Mouse (Mus musculus) cortical plate, adult 2 months (tissue): ENCODE measurements around the gene Zbtb38. TPM values are rescaled to one million over a fixed set of nuclear protein-coding genes. Genes with fewer than 3 reads are reported as not detected.
"Not testable (repeated sequence)": the region's sequence is repeated elsewhere in the genome, so short reads cannot be mapped to it uniquely, and the experiment has no call there.

Experiments
- H3K27ac ChIP-seq: fragments of 200-500 bp; 2 replicates; pipeline ENCODE4 v1.5.1; 2012; ENCODE audit warnings: low read length, control low read depth, inconsistent platforms; ENCODE audit not compliant: insufficient read depth
- H3K4me1 ChIP-seq: fragments of 200-500 bp; 2 replicates; pipeline ENCODE4 v1.6.1; 2011; ENCODE audit warnings: low read length; ENCODE audit not compliant: control insufficient read depth, insufficient read depth
- H3K4me3 ChIP-seq: fragments of 200-500 bp; 2 replicates; pipeline ENCODE4 v1.5.1; 2011; ENCODE audit warnings: mild to moderate bottlenecking, low read length, control low read depth; ENCODE audit not compliant: insufficient read depth
- CTCF ChIP-seq: fragments of 200-500 bp; IDR thresholded peaks from 2 replicates; pipeline ENCODE4 v1.5.1; 2011; ENCODE audit warnings: mild to moderate bottlenecking, control low read depth, low read length; ENCODE audit not compliant: insufficient read depth; ENCODE audit errors: extremely low read depth
- POLR2A ChIP-seq: fragments of 200-500 bp; IDR thresholded peaks from 2 replicates; pipeline ENCODE4 v1.6.1; 2011; ENCODE audit warnings: mild to moderate bottlenecking, low read length, control low read depth; ENCODE audit not compliant: insufficient read depth; ENCODE audit errors: extremely low read depth
- polyA plus RNA-seq: library from polyadenylated mRNA; depleted of rRNA; stranded (reverse); fragments of >200 nt; gene quantifications from 2 replicates; pipeline ENCODE4 v1.2.3, GENCODE M21; 2012

The Zbtb38 gene
- polyA plus RNA-seq, 1 experiment: 19.1 TPM

DNA sequence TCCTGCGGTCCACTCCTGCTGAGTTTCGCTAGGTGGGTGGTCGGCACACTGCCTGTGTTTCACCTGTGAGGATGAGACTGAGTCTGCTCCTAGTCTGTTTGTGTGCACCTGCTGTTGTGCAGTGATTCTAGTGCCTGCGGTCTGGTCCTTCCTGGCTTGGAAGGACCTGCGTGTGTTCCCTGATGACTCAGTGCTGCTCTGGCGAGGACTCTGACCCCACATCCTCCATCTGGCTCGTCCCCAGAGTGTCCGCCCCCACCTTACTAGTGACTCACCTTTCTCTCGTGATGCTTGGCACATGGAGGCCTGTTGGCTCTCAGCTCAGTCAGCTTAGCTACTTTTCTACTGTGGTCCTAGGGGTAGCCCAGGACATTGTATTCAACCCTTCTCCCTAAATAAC is 102.7 kb downstream of the Zbtb38 start:
- Histone ChIP-seq H3K4me1 (0 out of 2 replicates have a peak, but pooled peaks cover 2% of the 10 kb centered on the region), H3K4me3 (no peak overlapping the region), H3K27ac (no peak overlapping the region)
- no peak for TF ChIP-seq POLR2A
- TF ChIP-seq CTCF: no peak

DNA sequence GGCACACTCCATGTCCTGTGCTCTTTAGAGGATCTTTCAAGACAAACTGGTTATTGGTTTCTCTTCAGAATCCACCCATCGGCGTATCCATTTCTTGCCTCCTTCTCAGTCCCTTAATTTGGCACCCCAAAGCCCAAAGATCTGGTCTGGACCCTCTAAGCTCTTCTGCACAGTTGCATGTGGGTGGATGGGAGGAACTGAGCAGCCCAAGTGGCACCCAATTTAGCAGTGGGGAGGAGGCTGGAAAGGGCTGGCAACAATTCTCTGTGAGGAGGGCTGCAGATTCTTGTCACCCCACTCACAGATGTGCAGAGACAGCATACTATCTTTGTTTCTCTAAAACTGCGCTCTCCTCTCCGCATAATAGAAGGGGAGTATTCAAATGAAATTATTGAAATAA is 103.3 kb downstream of the Zbtb38 start:
- 0 out of 2 replicates have a peak, but pooled peaks cover 2% of the 10 kb centered on the region for H3K4me1 ChIP-seq
- no peak overlapping the region for H3K4me3 ChIP-seq
- no peak overlapping the region for H3K27ac ChIP-seq
- TF ChIP-seq CTCF: no peak
- no peak for TF ChIP-seq POLR2A

DNA sequence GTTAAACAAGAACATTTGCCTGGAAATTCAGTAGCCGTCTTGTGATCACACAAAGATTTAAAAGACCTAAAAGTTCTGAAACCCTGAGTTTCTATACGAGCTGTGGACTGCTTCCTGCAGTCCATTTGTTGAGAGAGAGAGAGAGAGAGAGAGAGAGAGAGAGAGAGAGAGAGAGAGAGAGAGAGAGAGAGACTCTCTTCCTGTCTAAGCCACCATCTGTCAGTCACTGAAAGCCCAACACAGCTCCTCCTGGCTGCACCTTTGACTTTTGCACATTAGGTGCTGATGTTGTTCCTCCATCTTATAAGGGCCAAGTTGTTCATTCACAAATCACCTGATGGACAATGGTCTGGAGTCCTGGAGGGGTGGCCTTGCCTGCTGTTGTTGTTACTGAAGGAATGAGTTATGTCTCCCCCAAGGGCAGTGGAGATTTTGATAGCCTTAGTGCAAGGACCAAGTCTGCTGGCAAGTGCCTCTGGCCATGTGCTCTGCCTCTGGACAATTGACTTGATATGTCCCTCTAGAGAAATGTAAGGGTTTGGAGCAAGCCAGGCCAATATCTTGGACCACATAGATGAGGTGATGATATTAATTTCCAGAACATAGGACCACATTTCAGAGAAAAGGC is 105.8 kb downstream of the Zbtb38 start:
- H3K27ac ChIP-seq: no peak overlapping the region
- no peak for TF ChIP-seq CTCF
- no peak for TF ChIP-seq POLR2A

DNA sequence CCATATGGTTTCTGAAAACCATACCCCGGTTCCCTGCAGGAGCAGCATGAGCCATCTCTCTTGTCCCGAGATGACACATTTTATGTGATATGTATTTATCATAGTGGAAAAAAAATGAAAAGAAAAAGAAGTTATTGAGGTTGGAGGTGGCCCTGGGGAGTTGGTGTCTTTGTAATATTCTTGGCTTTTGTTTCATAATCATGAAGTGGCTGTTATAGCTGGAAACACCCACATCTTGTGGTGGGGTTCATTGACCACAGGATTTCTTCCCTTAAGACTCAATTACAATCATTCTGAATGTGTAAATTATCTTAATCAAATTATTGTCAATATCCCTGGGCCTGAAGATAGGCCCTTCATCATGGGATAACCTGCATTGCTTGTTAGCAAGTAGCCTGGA is 107.8 kb downstream of the Zbtb38 start:
- Histone ChIP-seq H3K4me1 (no peaks in the 10 kb centered on the region), H3K27ac (no peak overlapping the region), H3K4me3 (no peak overlapping the region)
- TF ChIP-seq CTCF: no peak
- no peak for TF ChIP-seq POLR2A

More for the DNA sequence above, 105.8 kb downstream of the Zbtb38 start:
- Histone ChIP-seq H3K4me1 (0 out of 2 replicates have a peak, but pooled peaks cover 2% of the 10 kb centered on the region), H3K4me3 (no peak overlapping the region)

DNA sequence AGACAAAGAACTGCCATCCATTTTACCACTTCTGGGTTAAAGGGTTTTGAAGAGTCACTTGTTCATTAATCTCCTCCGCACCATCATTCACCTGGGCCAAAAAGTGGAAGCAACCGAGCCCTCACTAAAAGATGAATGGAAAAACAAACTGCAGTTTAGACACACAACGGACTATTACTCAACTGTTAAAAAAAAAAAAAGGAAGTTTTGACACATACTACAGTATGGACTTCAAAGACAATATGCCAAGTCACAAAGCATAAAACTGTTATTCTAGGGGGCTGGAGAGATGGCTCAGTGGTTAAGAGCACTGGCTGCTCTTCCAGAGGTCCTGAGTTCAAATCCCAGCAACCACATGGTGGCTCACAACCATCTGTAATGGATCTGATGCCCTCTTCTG is 108.6 kb downstream of the Zbtb38 start:
- not testable (repeated sequence) for H3K4me1 ChIP-seq, H3K27ac ChIP-seq, H3K4me3 ChIP-seq

DNA sequence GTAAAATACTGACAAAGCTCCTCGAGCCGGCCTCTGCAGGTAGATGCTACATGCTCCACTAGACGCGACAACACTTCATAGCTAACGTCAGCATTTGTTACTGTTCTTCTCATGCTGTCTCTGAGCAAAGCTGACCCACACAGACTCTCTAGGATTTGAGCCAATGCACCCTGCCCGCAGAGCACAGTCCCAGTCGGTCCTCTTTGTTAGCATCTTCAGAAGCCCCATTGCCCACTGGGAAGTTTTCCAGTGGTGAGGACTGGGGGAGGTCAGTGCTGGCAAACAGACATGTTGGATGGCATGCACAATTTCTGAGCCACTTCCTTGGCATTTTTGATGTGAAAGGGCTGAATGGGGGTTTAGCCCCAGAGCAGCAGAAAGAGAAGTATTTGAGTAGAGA is 113.2 kb downstream of the Zbtb38 start:
- H3K27ac ChIP-seq: no peak overlapping the region
- TF ChIP-seq CTCF: no peak

DNA sequence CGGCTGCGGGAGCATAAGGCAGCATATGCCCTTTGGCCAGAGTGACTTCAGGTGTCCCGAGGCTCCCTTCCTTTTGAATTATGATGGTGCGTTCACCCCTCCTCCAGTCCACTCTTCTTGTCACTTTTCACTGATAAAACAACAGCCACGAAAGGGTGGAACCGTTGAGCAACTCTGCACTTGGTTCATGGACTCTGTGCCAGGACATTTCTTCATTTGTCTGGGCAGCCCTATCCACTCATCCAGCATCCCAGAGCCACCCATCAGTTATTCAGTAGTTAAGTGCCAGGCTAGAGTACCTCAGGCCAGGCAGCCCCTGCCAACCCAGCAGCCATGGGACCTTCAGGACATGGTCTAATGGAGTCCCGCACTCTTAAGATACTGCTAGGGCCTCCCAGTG is 114.1 kb downstream of the Zbtb38 start:
- no peak for TF ChIP-seq POLR2A
- TF ChIP-seq CTCF: no peak
- no peak overlapping the region for H3K4me3 ChIP-seq
- H3K4me1 ChIP-seq: no peaks in the 10 kb centered on the region
- no peak overlapping the region for H3K27ac ChIP-seq

More for the DNA sequence above, 113.2 kb downstream of the Zbtb38 start:
- Histone ChIP-seq H3K4me1 (no peaks in the 10 kb centered on the region), H3K4me3 (no peak overlapping the region)

DNA sequence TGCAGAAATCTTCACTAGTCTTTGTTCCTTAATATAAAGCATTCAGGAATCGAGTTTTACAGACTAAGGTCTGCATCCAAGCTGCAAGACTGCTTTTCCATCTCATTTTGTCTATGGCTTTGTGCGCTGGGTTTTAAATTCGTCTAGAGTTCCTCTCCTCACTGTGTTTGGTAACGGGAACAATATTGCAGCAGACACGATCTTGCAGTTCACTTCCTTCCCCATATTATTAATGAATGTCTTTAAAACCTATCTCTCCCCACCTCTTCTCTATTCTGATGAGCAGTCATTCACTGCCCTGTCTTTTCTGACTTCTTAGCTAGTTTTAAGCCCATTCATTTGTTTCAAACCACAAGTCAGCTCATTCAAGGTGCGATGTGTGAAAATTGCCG is 115.5 kb downstream of the Zbtb38 start:
- TF ChIP-seq POLR2A (no peak), CTCF (no peak)
- no peaks in the 10 kb centered on the region for H3K4me1 ChIP-seq

DNA sequence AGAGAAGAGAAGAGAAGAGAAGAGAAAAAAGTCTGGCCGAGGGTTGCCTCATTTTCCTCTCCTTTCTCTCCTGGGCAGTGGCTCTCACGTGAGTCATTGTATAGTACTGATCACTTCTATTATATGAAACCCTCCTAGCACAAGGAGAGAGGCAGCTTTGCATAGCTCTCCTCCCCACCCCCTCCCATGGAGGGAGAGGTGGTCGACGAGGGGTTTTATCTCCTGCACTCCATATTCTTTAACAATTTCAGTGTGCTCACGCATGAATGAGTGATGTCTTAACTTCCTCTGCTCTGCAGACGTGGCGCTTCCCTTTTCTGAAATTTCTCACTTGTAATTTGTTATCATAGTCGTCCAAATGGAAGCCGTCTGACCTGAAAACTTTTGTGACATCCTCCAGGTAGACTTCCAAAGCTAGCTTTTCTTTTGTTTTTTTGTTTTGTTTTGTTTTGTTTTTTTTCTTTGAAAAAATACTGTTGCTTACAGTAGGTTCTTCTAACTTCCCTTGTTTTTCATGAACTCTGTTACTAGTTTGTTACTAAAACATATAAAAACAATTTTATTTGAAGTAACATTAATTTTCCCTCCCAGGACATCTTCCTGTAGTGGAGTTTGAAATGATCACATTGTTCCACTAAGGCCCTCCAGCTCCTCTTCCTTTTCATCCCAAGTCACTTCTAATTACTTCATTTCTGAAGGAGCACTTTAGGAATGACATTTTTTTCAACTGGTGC is 116.0 kb downstream of the Zbtb38 start:
- no peak for TF ChIP-seq POLR2A
- Histone ChIP-seq H3K27ac (no peak overlapping the region), H3K4me1 (no peaks in the 10 kb centered on the region), H3K4me3 (no peak overlapping the region)

More for the DNA sequence above, 115.5 kb downstream of the Zbtb38 start:
- no peak overlapping the region for H3K4me3 ChIP-seq
- H3K27ac ChIP-seq: no peak overlapping the region

DNA sequence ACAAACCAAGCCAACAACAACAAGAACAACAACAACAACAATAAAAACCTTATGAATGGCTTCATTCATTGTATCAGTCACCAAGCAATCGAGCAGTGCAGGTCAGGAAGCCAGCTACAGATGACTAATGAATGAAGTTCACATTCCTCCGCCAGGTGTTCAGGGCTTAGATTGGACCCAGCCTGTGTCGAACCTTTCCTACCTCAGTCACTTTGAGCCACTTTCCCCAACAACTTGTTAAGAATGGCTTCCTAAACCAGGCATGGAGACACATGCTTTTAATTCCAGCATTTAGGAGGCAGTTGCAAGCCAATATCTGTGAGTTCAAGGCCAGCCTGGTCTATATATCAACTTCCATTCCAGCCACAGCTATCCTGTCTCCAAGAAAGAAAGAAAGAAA is 116.7 kb downstream of the Zbtb38 start:
- TF ChIP-seq POLR2A (no peak), CTCF (no peak)
- Histone ChIP-seq H3K27ac (no peak overlapping the region), H3K4me1 (no peaks in the 10 kb centered on the region), H3K4me3 (no peak overlapping the region)
